Mouse (Mus musculus) testis, postnatal 14 days (tissue): ENCODE measurements around the gene P2ry2.
A peak's percentile ranks its signal among the peaks of the same experiment; 100 is the strongest.

Experiments used
- DNase-seq: peaks from one replicate; pipeline ENCODE4 v3.0.0; 2021; ENCODE audit warnings: low spot score

The P2ry2 gene

DNA sequence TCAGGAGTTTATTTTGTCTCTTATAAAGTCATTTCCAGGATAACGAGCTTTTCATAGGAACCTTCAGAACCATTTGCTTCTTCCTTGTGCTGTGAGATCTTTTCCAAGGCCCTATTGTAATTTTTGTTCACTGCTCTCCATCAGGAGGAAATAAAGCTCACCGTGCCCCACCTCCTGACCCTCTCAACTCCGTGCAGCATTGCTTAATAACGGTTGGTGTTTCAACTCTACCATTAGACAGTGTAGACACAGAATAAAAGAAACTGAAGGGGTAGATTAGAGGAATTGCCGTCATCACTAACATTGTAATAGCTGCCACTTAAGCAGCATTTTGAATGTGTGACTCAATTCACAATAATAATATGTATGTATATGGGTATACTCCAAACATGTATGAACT, 14.2 kb upstream of the P2ry2 start:
- no peak for DNase-seq

DNA sequence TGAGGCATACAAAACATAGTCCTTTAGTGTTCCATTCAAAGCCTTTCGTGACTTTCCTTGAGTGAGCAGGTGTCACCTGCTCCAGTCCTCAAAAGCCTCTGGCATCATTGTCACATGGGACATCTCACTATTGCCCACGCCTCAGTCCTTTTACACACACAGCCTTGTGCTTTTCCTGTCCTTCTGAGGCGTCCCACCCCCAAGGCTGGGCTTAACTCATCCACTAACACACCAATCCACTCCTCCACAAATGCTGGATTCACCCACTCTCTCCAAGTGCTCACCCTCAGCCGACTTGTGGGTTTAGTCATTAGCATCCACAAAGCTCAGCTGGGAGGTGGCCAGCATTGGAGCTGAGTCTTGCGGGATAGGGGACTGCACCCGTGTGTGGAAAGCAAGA, 4.8 kb upstream of the P2ry2 start:
- no peak for DNase-seq

DNA sequence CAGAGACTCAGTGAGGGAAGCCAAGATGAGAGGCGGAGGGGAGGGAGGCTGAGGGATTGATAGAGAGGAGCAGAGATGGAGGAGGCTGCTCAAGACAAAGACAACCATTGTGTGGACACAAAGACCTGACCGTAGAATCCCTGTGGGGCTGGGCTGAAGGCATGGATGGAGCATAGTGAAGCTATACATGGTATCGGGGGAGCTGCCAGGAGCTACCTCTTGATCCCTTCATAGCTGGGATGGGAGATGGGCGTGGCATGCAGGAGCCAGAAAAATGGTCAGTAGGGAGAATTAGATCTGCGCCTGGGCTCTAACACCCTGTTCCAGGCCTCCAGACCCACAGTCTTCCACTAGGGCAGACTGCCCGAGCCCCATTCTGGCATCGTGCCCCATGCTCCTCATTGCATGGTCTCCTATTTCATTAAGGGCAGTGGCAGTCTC, 4.4 kb upstream of the P2ry2 start:
- DNase-seq, result peak; percentile 78

DNA sequence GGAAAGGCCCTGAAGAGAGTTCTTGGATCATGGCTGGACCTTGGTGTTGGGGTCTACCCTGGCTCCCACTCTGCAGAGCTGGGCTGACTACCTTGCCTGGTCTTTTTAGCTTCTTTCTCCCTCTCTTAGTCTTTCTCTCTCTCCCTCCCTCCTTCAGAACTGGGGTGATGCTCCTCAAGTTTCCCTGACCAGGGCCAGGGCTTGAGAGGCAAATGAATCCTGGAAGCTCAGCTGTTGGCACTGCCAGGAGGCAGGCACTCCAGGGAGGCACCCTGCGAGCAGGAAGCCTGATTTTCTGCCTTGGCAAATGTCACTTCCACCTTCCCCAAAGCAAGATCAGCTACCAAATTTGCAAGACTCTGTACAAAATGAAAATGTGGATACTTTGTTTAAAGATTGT, 2.3 kb upstream of the P2ry2 start:
- no peak for DNase-seq

DNA sequence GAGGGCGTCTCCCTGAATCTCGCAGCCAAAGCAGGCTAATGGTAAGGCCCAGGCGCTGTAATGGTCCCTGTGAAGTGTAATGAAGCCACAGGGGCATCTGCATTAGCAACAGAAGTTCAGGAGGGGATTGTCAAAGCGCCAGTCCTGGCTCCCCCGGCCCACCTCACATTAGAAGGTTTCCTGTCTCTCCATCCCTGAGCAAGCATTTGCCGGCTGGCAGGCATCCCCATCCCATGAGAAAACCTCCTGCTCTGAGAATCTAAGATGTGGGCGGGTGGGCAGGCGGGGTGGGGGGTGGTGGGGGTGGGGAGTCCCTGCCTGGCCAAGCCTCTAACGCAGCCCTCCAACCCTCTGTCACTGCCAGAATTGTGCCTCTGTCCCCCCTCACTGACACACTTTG, 1.4 kb upstream of the P2ry2 start:
- DNase-seq, result no peak

DNA sequence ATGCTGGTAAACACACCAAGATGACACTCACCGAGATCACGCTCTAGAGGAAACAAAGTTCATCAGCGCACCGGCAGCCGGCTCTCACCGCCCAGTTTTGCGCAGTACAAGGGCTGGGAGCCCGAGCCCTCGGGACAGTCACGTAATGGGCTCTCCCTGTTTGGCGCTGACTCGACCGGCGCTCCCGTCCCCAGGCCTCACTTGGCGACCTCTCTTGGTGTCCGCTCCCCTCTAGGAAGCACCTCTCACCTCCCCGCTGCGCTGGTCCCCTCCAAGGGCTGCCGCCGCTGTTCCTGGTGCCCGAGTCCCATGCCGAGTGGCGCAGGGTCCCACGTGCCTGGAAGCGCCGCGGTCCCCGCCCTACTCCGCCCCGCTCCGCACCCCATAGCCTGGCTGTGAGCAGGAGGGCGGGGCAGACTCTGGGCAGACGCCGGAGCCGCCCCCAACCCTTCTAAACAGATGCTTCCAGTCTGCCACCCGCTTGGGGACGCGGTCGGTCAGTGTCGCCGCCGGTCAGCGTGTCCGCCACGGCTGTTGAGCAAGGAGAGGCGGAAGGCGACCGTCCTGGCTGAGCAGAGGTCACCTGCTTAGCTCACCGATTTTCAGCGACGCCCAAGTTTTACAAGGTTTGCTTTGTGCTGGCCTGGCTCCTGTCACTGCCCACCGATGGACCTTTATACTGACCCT, 842 bp downstream of the P2ry2 start:
- peak; percentile 65 for DNase-seq

DNA sequence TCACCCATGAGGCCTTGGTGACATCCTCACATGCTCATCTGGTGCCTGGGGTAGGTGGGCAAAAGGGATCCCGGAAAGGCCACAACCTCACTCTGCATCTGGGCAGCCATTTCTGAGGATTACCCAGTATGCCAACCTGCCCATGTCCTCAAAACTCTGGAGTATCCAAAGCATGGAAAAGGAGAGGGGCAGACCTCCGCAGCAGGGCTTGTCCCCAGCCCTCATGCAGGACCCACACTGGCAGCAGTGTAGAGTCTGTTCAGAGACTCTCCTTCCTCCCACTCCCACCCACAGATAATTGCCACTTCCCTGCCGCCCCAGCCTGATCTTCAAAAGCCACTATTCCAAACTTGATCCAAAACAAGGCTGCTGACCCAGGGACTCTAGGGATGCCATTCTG, 1.9 kb downstream of the P2ry2 start:
- no peak for DNase-seq

DNA sequence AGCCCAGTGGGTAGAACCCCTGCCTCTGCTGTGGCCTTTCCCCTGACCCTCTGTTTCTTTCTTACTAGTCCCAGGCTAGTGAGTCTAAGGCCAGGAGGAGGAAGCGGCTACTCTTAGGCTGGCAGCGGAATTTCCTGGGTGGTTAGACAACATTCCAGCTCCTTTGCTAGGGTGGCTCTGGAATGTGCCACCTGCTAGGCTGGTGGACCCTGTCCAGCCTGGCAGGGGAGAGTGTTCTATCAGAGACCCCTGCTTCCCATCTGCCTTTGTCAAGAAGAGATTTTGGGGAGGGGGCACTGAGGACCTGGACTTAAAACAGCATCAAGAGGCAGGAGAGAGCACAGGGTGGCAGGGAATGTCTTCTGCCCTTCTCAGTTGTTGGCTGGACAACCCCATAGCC, 6.5 kb downstream of the P2ry2 start:
- DNase-seq, result no peak

DNA sequence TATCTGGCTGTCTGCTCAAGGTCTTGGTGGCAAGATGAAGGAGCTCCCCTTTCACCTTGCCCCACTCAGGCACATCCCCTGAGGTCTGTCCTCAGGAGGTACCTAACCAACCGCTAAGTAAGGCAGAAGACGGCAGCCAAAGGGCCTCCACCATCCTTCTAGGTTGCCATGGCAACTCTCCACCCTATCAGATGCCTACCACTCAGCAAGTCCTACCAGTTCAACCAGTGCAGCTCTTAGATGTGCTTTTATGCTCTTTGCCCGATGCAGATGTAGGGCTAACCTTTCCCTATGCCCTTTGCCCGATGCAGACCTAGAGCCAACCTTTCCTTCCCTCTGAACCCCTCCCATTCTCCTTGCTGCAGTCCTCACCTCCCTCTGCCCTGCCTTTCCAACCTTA, 7.5 kb downstream of the P2ry2 start:
- no peak for DNase-seq

DNA sequence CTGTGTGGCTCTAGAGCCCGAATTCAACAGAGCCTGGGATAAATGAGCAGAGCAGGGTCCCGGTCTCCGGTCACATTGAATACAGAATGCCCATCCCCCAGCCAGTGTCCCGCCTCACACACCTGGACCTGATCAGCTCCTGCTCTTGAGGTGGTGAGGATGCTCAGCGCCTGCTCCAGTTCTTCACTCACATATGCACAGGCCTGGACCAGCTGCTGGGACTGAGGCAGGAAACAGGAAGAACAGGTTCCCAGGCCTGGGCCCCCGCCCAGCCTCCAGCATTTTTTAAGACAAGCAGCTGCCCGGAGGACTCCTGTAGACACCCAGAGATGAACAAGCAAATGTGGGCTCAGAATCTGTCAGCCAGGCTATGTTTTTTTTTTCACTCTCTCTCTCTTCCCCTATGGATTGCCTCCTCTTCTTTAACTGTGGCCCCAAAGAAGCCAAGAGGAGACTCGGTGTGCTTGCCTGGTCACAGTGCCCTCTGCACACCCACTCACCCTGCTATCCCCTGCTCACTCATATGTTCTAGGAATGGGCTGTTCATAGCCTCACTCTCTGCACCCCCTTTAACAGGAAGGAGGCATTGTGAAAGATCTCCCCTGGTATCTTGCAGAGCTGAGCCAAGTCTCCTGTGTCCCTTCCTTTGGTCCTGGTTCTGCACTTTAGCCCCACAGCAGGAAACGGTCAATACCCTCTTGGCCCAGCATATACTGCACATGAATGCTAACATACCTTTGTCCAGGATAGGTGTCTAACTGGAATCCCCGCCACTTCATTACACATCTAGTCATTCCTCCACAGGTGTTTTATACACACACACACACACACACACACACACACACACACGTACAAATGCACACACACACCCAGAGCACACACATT, 9.0 kb downstream of the P2ry2 start:
- no peak for DNase-seq

DNA sequence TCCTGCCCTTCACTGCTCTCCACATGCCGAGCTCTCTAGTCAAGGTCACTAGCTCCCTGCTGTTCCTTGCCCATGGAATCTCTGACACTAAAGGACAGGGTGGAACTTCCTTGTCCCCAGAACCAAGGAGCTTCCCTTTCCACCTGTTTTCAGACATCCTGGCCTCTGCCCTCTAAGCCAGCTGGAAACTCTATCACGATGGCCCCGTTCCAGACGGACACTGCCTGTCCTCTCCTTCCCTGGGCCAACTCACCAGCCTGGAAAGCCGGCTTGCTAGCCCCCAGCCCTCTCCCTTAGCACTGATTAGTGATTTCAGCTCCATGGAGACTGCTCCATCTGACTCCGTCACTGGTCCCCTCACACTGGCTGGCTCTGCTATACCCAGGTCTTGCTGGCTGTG, 10.4 kb downstream of the P2ry2 start:
- DNase-seq, result no peak

DNA sequence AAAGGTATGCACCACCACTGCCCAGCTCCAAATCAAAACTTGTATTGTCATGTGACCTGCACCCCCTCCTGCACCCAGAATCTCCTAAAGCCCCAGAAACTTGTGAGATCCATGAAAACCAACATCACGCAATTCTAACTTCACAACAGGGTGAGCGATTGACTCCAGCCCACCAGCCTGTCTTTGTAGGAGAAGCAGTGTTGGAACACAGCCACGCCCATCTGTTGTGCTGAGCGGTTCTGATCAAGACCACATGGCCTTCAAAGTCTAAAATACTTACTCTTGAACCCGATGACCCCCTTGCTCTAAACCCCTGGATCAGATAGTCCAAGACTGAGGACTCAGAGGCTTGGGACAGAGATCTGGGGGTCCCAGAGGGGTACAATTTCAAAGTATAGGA, 13.0 kb downstream of the P2ry2 start:
- DNase-seq, result no peak

DNA sequence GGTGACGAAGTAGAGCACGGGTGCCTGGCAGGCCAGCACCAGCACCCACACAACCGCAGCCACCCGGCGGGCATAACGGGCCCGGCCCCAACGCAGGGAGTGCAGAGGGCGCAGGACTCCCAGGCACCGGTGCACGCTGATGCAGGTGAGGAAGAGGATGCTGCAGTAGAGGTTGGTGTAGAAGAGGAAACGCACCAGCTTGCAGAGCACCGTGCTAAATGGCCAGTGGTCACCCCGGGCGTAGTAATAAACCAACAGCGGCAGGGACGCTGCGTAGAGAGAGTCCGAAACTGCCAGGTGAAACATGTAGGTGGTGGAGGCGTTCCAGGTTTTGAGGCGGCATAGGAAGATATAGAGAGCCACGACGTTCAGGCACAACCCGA, 14.1 kb downstream of the P2ry2 start:
- DNase-seq, result no peak

DNA sequence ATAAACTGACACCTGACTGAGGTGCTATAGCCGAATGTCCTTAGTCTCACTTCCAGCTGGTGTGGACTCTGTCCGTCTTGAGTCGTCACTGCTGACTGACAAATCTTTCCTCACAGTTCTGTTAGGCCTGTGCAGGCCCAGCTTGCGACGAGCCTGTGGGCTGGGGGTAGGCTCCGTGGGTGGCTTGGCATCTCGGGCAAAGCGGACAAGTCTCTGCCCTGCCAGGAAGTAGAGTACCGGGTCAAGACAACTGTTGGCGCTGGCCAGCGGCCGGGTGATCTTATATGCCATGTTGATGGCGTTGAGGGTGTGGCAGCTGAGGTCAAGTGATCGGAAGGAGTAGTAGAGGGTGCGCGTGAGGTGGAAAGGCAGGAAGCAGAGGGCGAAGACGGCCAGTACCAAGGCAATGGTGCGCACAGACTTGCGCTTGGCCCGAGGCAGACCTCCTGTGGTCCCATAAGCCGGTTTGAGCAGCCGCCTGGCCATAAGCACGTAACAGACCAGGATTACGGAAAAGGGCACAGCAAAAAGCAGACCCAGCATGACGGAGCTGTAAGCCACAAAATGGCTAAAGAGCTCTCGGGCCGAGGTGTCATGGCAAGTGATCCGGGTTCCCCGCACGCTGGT, 14.6 kb downstream of the P2ry2 start:
- no peak for DNase-seq

DNA sequence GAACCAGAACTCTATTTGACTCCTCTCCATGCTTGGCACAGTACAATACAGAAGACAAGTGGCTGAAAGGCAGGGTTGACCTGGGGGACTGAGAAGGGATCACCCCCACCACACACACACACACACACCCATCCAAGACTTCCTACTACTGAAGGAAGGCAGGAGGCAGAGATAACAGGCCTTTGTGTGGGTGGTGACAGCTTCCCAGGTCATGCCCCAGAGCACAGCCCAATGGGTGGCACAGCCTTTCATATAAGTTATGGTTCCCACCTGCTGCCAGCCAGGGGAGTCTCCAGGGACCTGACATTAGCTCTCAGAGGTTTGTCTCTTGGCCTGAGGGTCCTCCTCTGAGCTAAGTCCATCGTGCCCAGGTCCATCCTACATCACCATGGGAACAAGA, 15.5 kb downstream of the P2ry2 start:
- no peak for DNase-seq

DNA sequence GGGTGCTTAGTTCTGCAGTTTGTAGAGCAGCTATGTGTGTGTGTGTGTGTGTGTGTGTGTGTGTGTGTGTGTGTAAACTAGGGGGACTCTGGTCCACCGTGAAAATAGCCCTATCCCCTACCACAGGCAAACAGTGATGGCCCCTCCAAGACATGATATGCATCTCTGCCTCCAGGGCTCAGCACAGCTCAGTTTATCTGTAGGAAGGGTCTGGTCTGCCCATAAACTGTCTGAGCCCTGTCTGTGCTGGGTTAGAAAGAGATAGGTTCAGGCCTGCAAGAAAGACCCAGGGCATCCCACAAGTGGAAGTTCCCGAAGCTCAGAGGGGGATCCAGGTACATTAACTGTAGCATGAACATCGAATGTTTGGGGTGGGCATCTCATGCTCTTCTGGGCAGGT, 16.7 kb downstream of the P2ry2 start:
- no peak for DNase-seq

DNA sequence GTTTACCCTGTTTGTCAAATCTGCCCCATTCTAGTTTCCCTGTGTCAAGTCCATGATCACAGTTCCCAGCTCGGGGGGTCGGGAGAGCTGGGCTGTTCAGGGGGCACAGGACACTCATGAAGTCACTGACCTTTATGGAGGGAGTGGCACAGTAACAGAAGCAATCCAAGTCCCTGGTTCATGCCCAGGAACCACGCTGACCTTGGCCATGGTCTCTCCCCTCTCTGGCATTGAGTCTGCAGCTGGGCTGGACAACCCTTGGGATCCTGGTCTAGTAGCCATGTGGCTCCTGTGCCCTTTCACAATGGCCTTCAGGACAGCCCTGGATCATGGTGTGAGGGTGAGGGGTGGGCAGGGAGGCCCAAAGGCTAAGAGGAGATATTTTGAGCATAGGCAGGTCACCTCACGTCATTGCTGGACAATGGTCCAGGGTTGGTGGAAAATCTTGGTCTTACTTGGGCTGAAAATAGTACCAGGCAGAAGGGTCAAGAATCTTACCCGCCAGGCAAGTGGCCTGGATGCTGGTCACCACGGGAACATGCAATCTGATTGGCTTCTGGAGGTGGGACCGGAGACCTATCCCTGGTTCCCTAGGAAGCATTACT, 17.3 kb downstream of the P2ry2 start:
- no peak for DNase-seq

DNA sequence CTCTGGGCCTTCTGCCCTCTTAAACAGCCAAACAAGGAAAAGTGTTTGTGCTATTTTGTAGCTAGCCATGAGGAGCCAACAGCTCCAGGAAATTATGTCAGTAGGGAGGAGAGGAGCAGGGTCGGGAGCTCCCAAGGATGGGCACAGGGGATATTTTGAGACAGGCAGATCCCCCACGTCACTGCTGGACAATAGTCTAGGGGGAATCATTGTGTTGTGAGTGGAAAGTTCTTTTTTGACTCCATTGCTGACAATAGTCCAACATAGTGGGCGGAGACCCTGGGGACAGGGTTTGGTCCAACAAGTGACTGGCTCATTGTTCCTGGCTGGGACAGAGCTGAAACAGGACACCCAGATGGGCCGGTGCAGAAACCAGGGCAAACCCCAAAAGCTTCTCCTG, 19.5 kb downstream of the P2ry2 start:
- no peak for DNase-seq

DNA sequence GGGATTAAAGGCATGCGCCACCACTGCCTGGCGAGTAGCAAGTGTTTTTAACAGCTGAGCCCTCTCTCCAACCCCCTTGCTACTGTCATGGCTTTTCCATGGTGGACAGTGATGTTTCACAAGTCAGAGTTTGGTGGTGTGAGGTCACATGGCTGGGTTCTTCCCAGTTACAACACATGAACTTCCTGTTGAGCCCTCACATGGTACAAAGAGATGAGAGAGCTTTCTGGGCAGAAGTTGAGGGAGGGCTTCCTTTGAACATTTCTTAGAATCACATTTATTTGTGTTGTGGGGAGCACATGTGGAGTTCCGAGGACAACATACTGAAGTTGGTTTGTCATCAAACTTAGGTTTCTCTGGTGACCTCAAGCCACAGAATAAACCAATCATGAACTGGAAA, 20.7 kb downstream of the P2ry2 start:
- DNase-seq, result no peak

DNA sequence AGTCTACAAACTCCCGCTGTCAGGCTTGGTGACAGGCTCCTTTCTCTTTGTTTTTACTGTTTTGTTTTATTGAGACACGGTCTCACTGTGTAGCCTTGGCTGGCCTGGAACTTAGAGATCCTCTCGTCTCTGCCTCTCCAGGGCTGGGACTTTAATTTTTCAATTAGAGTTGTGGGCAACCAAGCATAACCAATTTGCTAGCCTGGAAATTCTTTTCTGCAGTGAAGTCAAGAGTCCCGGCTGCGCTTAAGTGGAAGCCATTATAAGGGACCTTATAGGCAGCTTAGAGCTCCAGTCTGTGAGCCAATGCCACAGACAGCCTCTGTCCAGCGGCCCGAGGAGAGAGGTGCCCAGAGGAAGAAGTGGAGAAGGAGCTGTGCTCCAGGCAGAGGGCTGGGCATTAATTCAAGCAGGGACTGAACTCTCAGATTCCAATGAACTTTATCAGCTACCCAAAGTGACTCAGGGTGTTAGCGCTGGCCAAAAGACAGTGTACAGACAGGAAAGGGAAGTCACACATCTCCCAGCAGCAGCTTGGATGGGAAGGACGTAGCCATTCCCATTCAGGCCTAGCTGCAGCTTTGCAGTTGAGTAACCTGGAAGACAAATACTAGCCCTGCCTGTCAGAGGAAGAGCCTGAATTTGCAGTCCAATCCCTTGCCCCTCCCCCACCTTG, 21.9 kb downstream of the P2ry2 start:
- DNase-seq, result no peak

DNA sequence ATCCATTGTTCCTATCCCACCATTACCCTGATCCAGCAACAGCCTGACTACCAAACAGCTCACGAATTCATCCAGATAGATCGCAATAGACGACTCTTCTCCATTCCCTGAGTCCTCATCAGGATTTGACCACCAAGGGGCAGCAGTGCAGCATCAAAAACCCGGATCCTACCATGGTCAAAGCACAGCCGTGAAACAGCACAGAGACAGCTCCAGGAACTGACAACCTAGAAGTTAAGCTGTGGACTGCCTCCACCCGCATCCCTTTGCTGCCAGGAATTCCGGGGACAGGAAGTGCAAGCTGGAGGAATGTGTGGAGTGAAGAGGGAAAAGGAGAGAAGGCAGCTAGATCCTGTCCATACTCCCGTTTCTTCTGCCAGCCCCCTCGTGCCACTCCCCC, 24.6 kb downstream of the P2ry2 start:
- peak; percentile 47 for DNase-seq
